Mouse (Mus musculus): ENCODE data around the gene Tmem229b. TPM values are rescaled to one million over a fixed set of nuclear protein-coding genes. Genes with fewer than 3 reads are reported as not detected.

Gene Tmem229b
- polyA plus RNA-seq, 1 experiment, result 0.59 TPM

DNA sequence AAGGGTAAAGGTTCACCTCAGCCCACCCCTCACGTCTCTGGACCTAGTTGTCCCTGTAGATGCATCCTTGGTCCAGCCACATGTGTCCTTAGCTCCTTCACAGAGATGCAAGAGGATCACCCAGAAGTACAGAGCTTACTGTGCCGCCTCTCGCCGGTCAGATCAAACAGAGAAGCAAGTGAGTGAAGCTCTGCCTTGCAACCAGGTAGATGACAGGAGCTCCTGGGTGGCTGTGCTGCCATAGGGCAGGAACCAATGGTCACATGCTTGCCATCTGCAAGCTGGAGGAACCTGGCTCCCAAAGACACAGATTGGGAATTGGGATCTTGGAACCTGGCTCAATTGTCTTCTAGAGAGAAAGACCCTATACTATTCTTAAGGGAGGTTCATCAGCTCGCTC, 2.0 kb downstream of the Tmem229b start:
- H3K4me3 ChIP-seq (ENCODE audit: insufficient read depth, poor library complexity, severe bottlenecking), result no peak overlapping the region

GRCm38 (mm10) chr12:79002978-79003377, 4.4 kb downstream of the Tmem229b start:
- Histone ChIP-seq H3K4me3 (ENCODE audit: insufficient read depth, poor library complexity, severe bottlenecking) (no peak overlapping the region), H3K27me3 (ENCODE audit: control insufficient read depth, insufficient read depth, insufficient read length) (peaks cover 10% of the 10 kb centered on the region), H3K79me2 (ENCODE audit: control insufficient read depth, insufficient read depth) (no peaks in the 10 kb centered on the region), H3K79me3 (ENCODE audit: low read depth) (no peaks in the 10 kb centered on the region), H3K36me3 (ENCODE audit: control insufficient read depth, insufficient read depth) (no peaks in the 10 kb centered on the region), H3ac (ENCODE audit: control insufficient read depth, insufficient read length, low read depth) (no peak overlapping the region)
- no peak for TF ChIP-seq MYOD1 (IDR thresholded peaks at IDR 0.05; ENCODE audit: control insufficient read depth, insufficient read length, low read depth)
- no peak for TF ChIP-seq CEBPB (IDR thresholded peaks at IDR 0.05; ENCODE audit: low read depth)
- TF ChIP-seq CTCF (IDR thresholded peaks at IDR 0.05; ENCODE audit: control insufficient read depth, insufficient read depth, insufficient read length), result no peak
- TF ChIP-seq FOSL1 (IDR thresholded peaks at IDR 0.05; ENCODE audit: insufficient read depth, low read length, poor library complexity, severe bottlenecking), result no peak
- TF ChIP-seq MAX (IDR thresholded peaks at IDR 0.05), result no peak
- no peak for TF ChIP-seq USF1 (IDR thresholded peaks at IDR 0.05; ENCODE audit: low read depth)
- TF ChIP-seq MYOG (IDR thresholded peaks at IDR 0.05; ENCODE audit: control insufficient read depth, extremely low read depth, insufficient read length), result no peak

More for the DNA sequence above, 2.0 kb downstream of the Tmem229b start:
- Histone ChIP-seq H3K27me3 (ENCODE audit: control insufficient read depth, insufficient read depth, insufficient read length) (peaks cover 10% of the 10 kb centered on the region), H3K79me2 (ENCODE audit: control insufficient read depth, insufficient read depth) (no peaks in the 10 kb centered on the region), H3ac (ENCODE audit: control insufficient read depth, insufficient read length, low read depth) (no peak overlapping the region), H3K79me3 (ENCODE audit: low read depth) (no peaks in the 10 kb centered on the region), H3K36me3 (ENCODE audit: control insufficient read depth, insufficient read depth) (no peaks in the 10 kb centered on the region)
- TF ChIP-seq MYOD1 (IDR thresholded peaks at IDR 0.05; ENCODE audit: control insufficient read depth, insufficient read length, low read depth) (no peak), CTCF (IDR thresholded peaks at IDR 0.05; ENCODE audit: control insufficient read depth, insufficient read depth, insufficient read length) (no peak), MYOG (IDR thresholded peaks at IDR 0.05; ENCODE audit: control insufficient read depth, extremely low read depth, insufficient read length) (no peak), CEBPB (IDR thresholded peaks at IDR 0.05; ENCODE audit: low read depth) (no peak), USF1 (IDR thresholded peaks at IDR 0.05; ENCODE audit: low read depth) (no peak), MAX (IDR thresholded peaks at IDR 0.05) (no peak), FOSL1 (IDR thresholded peaks at IDR 0.05; ENCODE audit: insufficient read depth, low read length, poor library complexity, severe bottlenecking) (no peak)

- Histone ChIP-seq H3K79me2 (ENCODE audit: control insufficient read depth, insufficient read depth) (no peaks in the 10 kb centered on the region), H3K4me3 (ENCODE audit: insufficient read depth, poor library complexity, severe bottlenecking) (no peak overlapping the region), H3ac (ENCODE audit: control insufficient read depth, insufficient read length, low read depth) (no peak overlapping the region), H3K79me3 (ENCODE audit: low read depth) (no peaks in the 10 kb centered on the region), H3K36me3 (ENCODE audit: control insufficient read depth, insufficient read depth) (no peaks in the 10 kb centered on the region), H3K27me3 (ENCODE audit: control insufficient read depth, insufficient read depth, insufficient read length) (peaks cover 10% of the 10 kb centered on the region)
- no peak for TF ChIP-seq MYOG (IDR thresholded peaks at IDR 0.05; ENCODE audit: control insufficient read depth, extremely low read depth, insufficient read length)
- no peak for TF ChIP-seq USF1 (IDR thresholded peaks at IDR 0.05; ENCODE audit: low read depth)
- no peak for TF ChIP-seq MAX (IDR thresholded peaks at IDR 0.05)
- no peak for TF ChIP-seq MYOD1 (IDR thresholded peaks at IDR 0.05; ENCODE audit: control insufficient read depth, insufficient read length, low read depth)
- TF ChIP-seq CTCF (IDR thresholded peaks at IDR 0.05; ENCODE audit: control insufficient read depth, insufficient read depth, insufficient read length), result no peak
- TF ChIP-seq CEBPB (IDR thresholded peaks at IDR 0.05; ENCODE audit: low read depth), result no peak
Measured at GRCm38 (mm10) chr12:79002406-79002805, 5.0 kb downstream of the Tmem229b start.

GRCm38 (mm10) chr12:78996711-78997110, 10.7 kb downstream of the Tmem229b start:
- H3K4me3 ChIP-seq (ENCODE audit: insufficient read depth, poor library complexity, severe bottlenecking), result no peak overlapping the region
- H3K79me3 ChIP-seq (ENCODE audit: low read depth), result no peaks in the 10 kb centered on the region
- no peaks in the 10 kb centered on the region for H3K79me2 ChIP-seq (ENCODE audit: control insufficient read depth, insufficient read depth)
- no peak overlapping the region for H3ac ChIP-seq (ENCODE audit: control insufficient read depth, insufficient read length, low read depth)
- no peaks in the 10 kb centered on the region for H3K36me3 ChIP-seq (ENCODE audit: control insufficient read depth, insufficient read depth)
- TF ChIP-seq MAX (IDR thresholded peaks at IDR 0.05) (no peak), CTCF (IDR thresholded peaks at IDR 0.05; ENCODE audit: control insufficient read depth, insufficient read depth, insufficient read length) (no peak), USF1 (IDR thresholded peaks at IDR 0.05; ENCODE audit: low read depth) (no peak), CEBPB (IDR thresholded peaks at IDR 0.05; ENCODE audit: low read depth) (no peak), FOSL1 (IDR thresholded peaks at IDR 0.05; ENCODE audit: insufficient read depth, low read length, poor library complexity, severe bottlenecking) (no peak), MYOG (IDR thresholded peaks at IDR 0.05; ENCODE audit: control insufficient read depth, extremely low read depth, insufficient read length) (no peak), MYOD1 (IDR thresholded peaks at IDR 0.05; ENCODE audit: control insufficient read depth, insufficient read length, low read depth) (no peak)
- no peaks in the 10 kb centered on the region for H3K27me3 ChIP-seq (ENCODE audit: control insufficient read depth, insufficient read depth, insufficient read length)

GRCm38 (mm10) chr12:78996271-78996670, 11.2 kb downstream of the Tmem229b start:
- Histone ChIP-seq H3ac (ENCODE audit: control insufficient read depth, insufficient read length, low read depth) (no peak overlapping the region), H3K36me3 (ENCODE audit: control insufficient read depth, insufficient read depth) (no peaks in the 10 kb centered on the region), H3K27me3 (ENCODE audit: control insufficient read depth, insufficient read depth, insufficient read length) (no peaks in the 10 kb centered on the region), H3K79me3 (ENCODE audit: low read depth) (no peaks in the 10 kb centered on the region), H3K4me3 (ENCODE audit: insufficient read depth, poor library complexity, severe bottlenecking) (no peak overlapping the region), H3K79me2 (ENCODE audit: control insufficient read depth, insufficient read depth) (no peaks in the 10 kb centered on the region)
- no peak for TF ChIP-seq MAX (IDR thresholded peaks at IDR 0.05)

GRCm38 (mm10) chr12:78987581-78988081, 19.8 kb downstream of the Tmem229b start:
- Histone ChIP-seq H3K79me3 (ENCODE audit: low read depth) (no peaks in the 10 kb centered on the region), H3K79me2 (ENCODE audit: control insufficient read depth, insufficient read depth) (no peaks in the 10 kb centered on the region), H3K4me3 (ENCODE audit: insufficient read depth, poor library complexity, severe bottlenecking) (no peak overlapping the region), H3K36me3 (ENCODE audit: control insufficient read depth, insufficient read depth) (no peaks in the 10 kb centered on the region), H3ac (ENCODE audit: control insufficient read depth, insufficient read length, low read depth) (no peak overlapping the region), H3K27me3 (ENCODE audit: control insufficient read depth, insufficient read depth, insufficient read length) (peaks cover 7% of the 10 kb centered on the region)
- TF ChIP-seq MYOG (IDR thresholded peaks at IDR 0.05; ENCODE audit: control insufficient read depth, extremely low read depth, insufficient read length), result no peak
- TF ChIP-seq FOSL1 (IDR thresholded peaks at IDR 0.05; ENCODE audit: insufficient read depth, low read length, poor library complexity, severe bottlenecking), result no peak
- no peak for TF ChIP-seq CEBPB (IDR thresholded peaks at IDR 0.05; ENCODE audit: low read depth)
- no peak for TF ChIP-seq MYOD1 (IDR thresholded peaks at IDR 0.05; ENCODE audit: control insufficient read depth, insufficient read length, low read depth)
- no peak for TF ChIP-seq USF1 (IDR thresholded peaks at IDR 0.05; ENCODE audit: low read depth)
- TF ChIP-seq CTCF (IDR thresholded peaks at IDR 0.05; ENCODE audit: control insufficient read depth, insufficient read depth, insufficient read length), result no peak
- TF ChIP-seq MAX (IDR thresholded peaks at IDR 0.05), result no peak
